Mouse (Mus musculus): Measurements from ENCODE around the gene Selenoo. TPM values are rescaled to one million over a fixed set of nuclear protein-coding genes. Genes with fewer than 3 reads are reported as not detected.

Selenoo gene
- polyA plus RNA-seq, 1 experiment from 2014 or later, result 16.2 TPM

DNA sequence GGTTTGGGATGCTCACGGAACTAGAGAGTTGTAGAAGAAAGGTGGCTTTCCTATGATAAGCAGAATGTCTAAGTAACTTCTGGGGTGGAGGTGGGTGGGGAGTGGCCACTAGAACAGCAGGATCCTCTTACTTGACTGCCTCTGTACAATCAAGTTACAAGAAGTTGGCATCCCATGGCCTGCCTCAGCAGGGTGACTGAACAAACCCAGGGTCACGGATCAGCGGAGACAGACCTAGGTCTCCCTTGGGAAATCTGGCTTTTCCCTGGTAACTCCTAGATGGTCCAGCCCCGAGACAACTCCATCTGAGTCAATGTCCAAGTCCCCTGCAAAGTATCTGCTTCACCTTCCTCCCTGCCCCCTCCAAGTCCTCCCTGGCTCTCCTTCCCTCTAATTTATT lies 59.0 kb downstream of the Selenoo start:
- Histone ChIP-seq H3K27ac (replicated peaks) (no peak overlapping the region), H3K27me3 (ENCODE audit: low read depth, poor library complexity, severe bottlenecking) (peaks cover 44% of the 10 kb centered on the region), H3K4me3 (peak overlapping the region; percentile 78), H3K4me1 (peaks cover 68% of the 10 kb centered on the region), H3K9me3 (replicated peaks) (no peaks in the 10 kb centered on the region), H3K36me3 (peaks cover 34% of the 10 kb centered on the region)
- 34% methylated on average over 4 of the region's 4 CpGs for WGBS
- no peak for DNase-seq (ENCODE audit: low spot score)

DNA sequence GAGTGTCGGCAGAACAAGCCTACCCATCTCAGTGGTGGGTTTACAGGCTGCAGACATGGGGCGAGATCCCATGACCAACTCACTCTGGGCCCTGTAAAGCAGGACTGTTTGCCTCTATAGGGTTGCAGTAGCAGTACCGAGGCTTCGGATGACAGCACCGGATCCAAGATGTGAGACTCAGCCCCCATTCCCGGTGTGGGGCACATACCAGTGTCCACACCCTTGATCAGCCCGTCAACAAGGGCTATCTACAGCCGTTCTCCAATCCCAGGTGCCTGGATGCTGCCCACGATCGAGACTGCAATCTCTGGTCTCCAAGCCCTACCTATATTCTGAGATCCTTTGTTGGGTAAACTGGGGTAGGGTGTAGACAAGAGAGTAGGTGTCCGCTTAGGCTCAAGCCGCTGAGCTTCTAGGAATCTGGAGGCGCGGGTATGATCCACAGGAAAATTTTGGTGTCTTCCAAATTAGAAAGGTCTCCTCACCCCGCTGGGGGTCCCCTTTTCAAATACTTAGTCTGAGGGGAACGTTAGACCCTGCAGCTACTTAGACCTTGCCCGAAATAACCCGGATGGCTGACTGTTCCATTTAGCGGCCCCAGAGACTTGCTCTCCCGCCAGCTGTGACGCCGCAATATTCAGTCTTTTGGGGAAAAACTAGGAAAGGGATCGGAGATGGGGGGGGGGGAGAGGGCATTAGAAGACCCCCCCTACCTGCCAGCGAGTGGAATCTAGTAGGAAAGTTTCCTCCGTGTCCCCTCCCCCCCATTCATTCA lies 59.8 kb downstream of the Selenoo start:
- DNase-seq (ENCODE audit: low spot score), result peak; percentile 50
- WGBS, result 5% methylated on average over 25 of the region's 25 CpGs
- H3K4me3 ChIP-seq, result peak overlapping the region; percentile 78
- H3K4me1 ChIP-seq, result peaks cover 69% of the 10 kb centered on the region
- peaks cover 44% of the 10 kb centered on the region for H3K27me3 ChIP-seq (ENCODE audit: low read depth, poor library complexity, severe bottlenecking)
- H3K9me3 ChIP-seq (replicated peaks), result no peaks in the 10 kb centered on the region
- peak overlapping the region; percentile 96 for H3K27ac ChIP-seq (replicated peaks)
- H3K36me3 ChIP-seq, result peaks cover 31% of the 10 kb centered on the region

DNA sequence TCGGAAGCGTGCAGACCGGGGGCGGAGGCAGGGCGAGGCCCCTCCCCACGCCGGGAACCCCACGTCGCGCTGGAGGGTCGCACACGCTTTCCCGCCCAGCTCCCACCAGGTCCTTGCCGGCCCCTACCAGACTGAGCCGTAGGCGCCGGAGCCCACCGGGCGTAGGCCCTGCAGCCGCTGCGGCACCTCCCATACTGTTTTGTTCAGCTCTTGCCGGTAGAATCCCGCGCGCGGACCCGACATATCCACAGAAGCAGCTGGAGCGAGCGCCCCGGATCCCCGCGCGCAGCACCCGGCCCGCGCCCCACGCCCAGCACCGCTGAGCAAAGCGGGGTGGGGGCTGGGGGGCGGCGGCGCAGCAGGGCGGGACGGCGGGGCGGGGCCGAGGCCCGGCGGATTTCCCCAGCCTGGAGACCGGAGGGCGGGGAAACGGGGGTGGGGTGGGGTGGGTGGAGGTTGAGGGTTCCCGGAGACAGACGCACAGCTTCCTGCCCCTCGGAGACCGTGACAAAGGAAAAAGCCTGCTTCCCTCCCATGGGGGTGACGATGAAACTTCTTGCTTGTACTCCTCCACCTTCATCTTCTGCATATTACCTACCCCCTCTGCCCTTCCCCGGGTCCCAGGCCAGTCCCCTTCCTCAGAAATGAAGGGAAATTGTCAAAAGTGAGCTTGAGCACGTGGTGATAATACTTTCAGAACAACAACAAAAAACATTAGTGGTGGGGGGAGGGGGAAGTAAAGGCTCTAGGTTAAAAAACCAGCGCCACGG lies 60.6 kb downstream of the Selenoo start, which contains the start of gene Mapk11:
Gene Mapk11, minus strand, starts transcription at position 358 of the 770 bp plus-strand sequence.
- H3K9me3 ChIP-seq (replicated peaks), result no peaks in the 10 kb centered on the region
- H3K36me3 ChIP-seq, result peaks cover 31% of the 10 kb centered on the region
- H3K27ac ChIP-seq (replicated peaks), result peak within 1 kb of the TSS; percentile 96
- peaks cover 69% of the 10 kb centered on the region for H3K4me1 ChIP-seq
- peak; percentile 74 for DNase-seq (ENCODE audit: low spot score)
- WGBS, result under 1% methylated on average over 60 of the region's 61 CpGs
- H3K27me3 ChIP-seq (ENCODE audit: low read depth, poor library complexity, severe bottlenecking), result peaks cover 38% of the 10 kb centered on the region
- peak within 1 kb of the TSS; percentile 78 for H3K4me3 ChIP-seq

Other genes starting within 250 kb of the Selenoo start
- gene Pim3, start 226.9 kb upstream of the Selenoo start, polyA plus RNA-seq (2016; fragmentation: Nextera tagmentation; extraction: Ambion mirVana), result 36.9 TPM in 2 replicates
- not detected in 2 replicates for gene Ttll8, start 134.7 kb upstream of the Selenoo start, polyA plus RNA-seq (2016; fragmentation: Nextera tagmentation; extraction: Ambion mirVana)
- gene Mlc1, start 110.1 kb upstream of the Selenoo start, polyA plus RNA-seq (2016; fragmentation: Nextera tagmentation; extraction: Ambion mirVana), result 4.5 and 4.9 TPM in 2 replicates
- gene Mov10l1, start 106.2 kb upstream of the Selenoo start, polyA plus RNA-seq (2016; fragmentation: Nextera tagmentation; extraction: Ambion mirVana), result not detected in 2 replicates
- gene Panx2, start 29.4 kb upstream of the Selenoo start, polyA plus RNA-seq (2016; fragmentation: Nextera tagmentation; extraction: Ambion mirVana), result 0.28 and 0.47 TPM in 2 replicates
- gene Trabd, start 14.0 kb upstream of the Selenoo start, polyA plus RNA-seq (2016; fragmentation: Nextera tagmentation; extraction: Ambion mirVana), result 53.6 and 53.7 TPM in 2 replicates
- 24.7 and 25.6 TPM in 2 replicates for gene Tubgcp6, start 34.0 kb downstream of the Selenoo start, polyA plus RNA-seq (2016; fragmentation: Nextera tagmentation; extraction: Ambion mirVana)
- gene Hdac10, start 39.6 kb downstream of the Selenoo start, polyA plus RNA-seq (2016; fragmentation: Nextera tagmentation; extraction: Ambion mirVana), result 18.7 and 20.3 TPM in 2 replicates
- gene Mapk12, start 51.6 kb downstream of the Selenoo start, polyA plus RNA-seq (2016; fragmentation: Nextera tagmentation; extraction: Ambion mirVana), result 31.8 and 36.7 TPM in 2 replicates
- 38.8 and 47.4 TPM in 2 replicates for gene Mapk11, start 60.5 kb downstream of the Selenoo start, polyA plus RNA-seq (2016; fragmentation: Nextera tagmentation; extraction: Ambion mirVana)
- 130 and 144 TPM in 2 replicates for gene Plxnb2, start 91.7 kb downstream of the Selenoo start, polyA plus RNA-seq (2016; fragmentation: Nextera tagmentation; extraction: Ambion mirVana)
- gene Dennd6b, start 107.4 kb downstream of the Selenoo start, polyA plus RNA-seq (2016; fragmentation: Nextera tagmentation; extraction: Ambion mirVana), result 27.7 and 37.3 TPM in 2 replicates
- gene Ppp6r2, start 122.5 kb downstream of the Selenoo start, polyA plus RNA-seq (2016; fragmentation: Nextera tagmentation; extraction: Ambion mirVana), result 25.4 and 41.8 TPM in 2 replicates
- gene Sbf1, start 226.2 kb downstream of the Selenoo start, polyA plus RNA-seq (2016; fragmentation: Nextera tagmentation; extraction: Ambion mirVana), result 78.3 and 93.5 TPM in 2 replicates
- gene Adm2, start 233.6 kb downstream of the Selenoo start, polyA plus RNA-seq (2016; fragmentation: Nextera tagmentation; extraction: Ambion mirVana), result 0.20 and 0.21 TPM in 2 replicates
- not detected in 2 replicates for gene Miox, start 245.3 kb downstream of the Selenoo start, polyA plus RNA-seq (2016; fragmentation: Nextera tagmentation; extraction: Ambion mirVana)